Mouse (Mus musculus): ENCODE measurements at regions not wholly inside any gene's neighbourhood (a gene's known extent, or its start where the extent isn't known, plus 50 kb on each side); places are given as distances from the start of the nearest gene placed in this dataset.

GRCm38 (mm10) chr6:81441396-81441795 lies 482.1 kb upstream of the Gcfc2 start:
- H3K4me3 ChIP-seq (ENCODE audit: low read depth, low read length), result no peak overlapping the region
- peak; percentile 14 for DNase-seq
- H3K9ac ChIP-seq, result no peak overlapping the region

GRCm38 (mm10) chr6:81446019-81446800 lies 477.3 kb upstream of the Gcfc2 start:
- ATAC-seq (no peak), DNase-seq (no peak)
- Histone ChIP-seq H3K27me3 (ENCODE audit: insufficient read depth, low read length) (no peaks in the 10 kb centered on the region), H3K9ac (no peak overlapping the region), H3K27ac (ENCODE audit: low read depth, low read length) (no peak overlapping the region), H3K4me2 (ENCODE audit: low read depth) (no peak overlapping the region), H3K4me1 (ENCODE audit: insufficient read depth) (no peaks in the 10 kb centered on the region), H3K9me3 (ENCODE audit: low read length) (no peaks in the 10 kb centered on the region), H3K4me3 (ENCODE audit: low read depth, low read length) (no peak overlapping the region), H3K36me3 (ENCODE audit: insufficient read depth) (no peaks in the 10 kb centered on the region)
- WGBS, result 95% methylated on average over 1 of the region's 1 CpGs
- TF ChIP-seq CTCF (IDR thresholded peaks at IDR 0.05; ENCODE audit: low read depth), result no peak

More at GRCm38 (mm10) chr6:81441396-81441795, 482.1 kb upstream of the Gcfc2 start:
- Histone ChIP-seq H3K4me1 (ENCODE audit: insufficient read depth) (no peaks in the 10 kb centered on the region), H3K9me3 (ENCODE audit: low read length) (no peaks in the 10 kb centered on the region), H3K36me3 (ENCODE audit: insufficient read depth) (no peaks in the 10 kb centered on the region), H3K27me3 (ENCODE audit: insufficient read depth, low read length) (no peaks in the 10 kb centered on the region), H3K4me2 (ENCODE audit: low read depth) (no peak overlapping the region), H3K27ac (ENCODE audit: low read depth, low read length) (no peak overlapping the region)
- TF ChIP-seq CTCF (IDR thresholded peaks at IDR 0.05; ENCODE audit: low read depth), result no peak
- ATAC-seq, result peak; percentile 63

DNA sequence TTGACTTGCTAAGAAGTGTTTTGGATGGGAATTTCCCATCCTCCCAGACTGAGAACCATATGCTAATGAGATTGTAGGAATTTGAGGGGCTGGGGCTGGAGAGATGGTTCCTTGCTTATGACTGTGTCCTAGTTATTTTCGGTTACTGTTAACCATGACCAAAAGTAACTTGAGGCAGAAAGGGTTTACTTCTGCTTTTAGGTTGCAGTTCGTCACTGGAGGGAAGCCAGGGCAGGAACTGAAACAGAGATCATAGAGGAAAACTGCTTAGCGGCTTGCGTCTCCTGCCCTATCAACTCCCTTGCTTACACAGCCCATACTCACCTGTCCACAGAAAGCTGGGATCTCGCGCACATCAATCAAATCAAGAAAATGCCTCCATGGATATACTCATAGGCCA lies 475.8 kb upstream of the Gcfc2 start:
- TF ChIP-seq CTCF (IDR thresholded peaks at IDR 0.05; ENCODE audit: low read depth), result no peak
- Histone ChIP-seq H3K4me2 (ENCODE audit: low read depth) (no peak overlapping the region), H3K4me1 (ENCODE audit: insufficient read depth) (no peaks in the 10 kb centered on the region), H3K9ac (no peak overlapping the region), H3K4me3 (ENCODE audit: low read depth, low read length) (no peak overlapping the region), H3K36me3 (ENCODE audit: insufficient read depth) (no peaks in the 10 kb centered on the region), H3K27me3 (ENCODE audit: insufficient read depth, low read length) (no peaks in the 10 kb centered on the region), H3K27ac (ENCODE audit: low read depth, low read length) (no peak overlapping the region), H3K9me3 (ENCODE audit: low read length) (no peaks in the 10 kb centered on the region)
- DNase-seq (no peak), ATAC-seq (no peak)
- 94% methylated on average over 6 of the region's 6 CpGs for WGBS

GRCm38 (mm10) chr6:81448366-81448765 lies 475.1 kb upstream of the Gcfc2 start:
- no peak for ATAC-seq

DNA sequence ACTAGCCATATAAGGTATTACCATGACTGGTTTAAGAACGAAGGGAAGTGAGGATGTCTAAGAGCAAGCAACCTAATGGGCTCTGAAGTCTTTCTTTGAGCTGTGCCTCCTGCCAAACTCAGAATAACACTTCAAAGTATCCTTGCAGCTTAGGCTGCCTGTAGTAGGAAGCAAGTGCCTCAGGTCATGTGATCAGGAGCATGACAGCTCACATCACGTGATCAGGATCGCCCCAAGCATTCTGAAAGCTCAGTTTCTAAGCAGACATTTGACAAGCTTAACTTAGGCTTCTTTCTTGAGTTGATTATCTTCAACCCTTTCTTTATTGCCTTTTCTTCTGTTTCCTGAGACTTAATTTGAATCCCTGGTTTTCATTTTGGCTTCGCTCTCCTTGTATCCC lies 462.4 kb upstream of the Gcfc2 start:
- 86% methylated on average over 4 of the region's 4 CpGs for WGBS
- no peaks in the 10 kb centered on the region for H3K9me3 ChIP-seq (ENCODE audit: low read length)
- H3K4me3 ChIP-seq (ENCODE audit: low read depth, low read length), result no peak overlapping the region
- ATAC-seq, result no peak
- DNase-seq, result no peak
- H3K4me1 ChIP-seq (ENCODE audit: insufficient read depth), result no peaks in the 10 kb centered on the region
- no peak overlapping the region for H3K27ac ChIP-seq (ENCODE audit: low read depth, low read length)
- no peak overlapping the region for H3K4me2 ChIP-seq (ENCODE audit: low read depth)
- no peaks in the 10 kb centered on the region for H3K36me3 ChIP-seq (ENCODE audit: insufficient read depth)
- no peak for TF ChIP-seq CTCF (IDR thresholded peaks at IDR 0.05; ENCODE audit: low read depth)
- no peaks in the 10 kb centered on the region for H3K27me3 ChIP-seq (ENCODE audit: insufficient read depth, low read length)
- H3K9ac ChIP-seq, result no peak overlapping the region

More at GRCm38 (mm10) chr6:81448366-81448765, 475.1 kb upstream of the Gcfc2 start:
- Histone ChIP-seq H3K4me3 (ENCODE audit: low read depth, low read length) (no peak overlapping the region), H3K27ac (ENCODE audit: low read depth, low read length) (no peak overlapping the region), H3K36me3 (ENCODE audit: insufficient read depth) (no peaks in the 10 kb centered on the region), H3K4me1 (ENCODE audit: insufficient read depth) (no peaks in the 10 kb centered on the region), H3K9ac (no peak overlapping the region), H3K27me3 (ENCODE audit: insufficient read depth, low read length) (no peaks in the 10 kb centered on the region), H3K4me2 (ENCODE audit: low read depth) (no peak overlapping the region), H3K9me3 (ENCODE audit: low read length) (no peaks in the 10 kb centered on the region)
- DNase-seq, result no peak
- WGBS, result 54% methylated on average over 3 of the region's 3 CpGs
- TF ChIP-seq CTCF (IDR thresholded peaks at IDR 0.05; ENCODE audit: low read depth), result no peak

DNA sequence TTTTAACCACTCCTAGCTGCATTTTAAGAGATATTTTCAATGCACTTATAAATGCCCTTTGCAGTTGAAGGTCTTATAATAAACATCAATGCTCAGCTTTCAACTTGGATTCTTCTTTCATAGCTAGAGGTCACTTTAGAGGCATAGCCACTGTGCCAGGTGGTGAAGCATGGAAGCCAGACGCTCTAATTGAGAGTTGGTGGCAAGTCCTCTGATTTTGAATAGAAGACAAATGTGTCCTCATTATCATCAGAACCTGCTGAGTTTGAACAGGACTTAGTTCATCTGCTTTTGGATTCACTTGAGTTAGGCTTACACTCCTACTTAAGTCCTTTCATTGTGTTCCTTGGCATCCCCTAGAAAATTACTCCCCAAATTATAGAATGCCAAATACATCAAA lies 459.0 kb upstream of the Gcfc2 start:
- H3K9ac ChIP-seq, result no peak overlapping the region
- no peaks in the 10 kb centered on the region for H3K4me1 ChIP-seq (ENCODE audit: insufficient read depth)
- H3K4me2 ChIP-seq (ENCODE audit: low read depth), result no peak overlapping the region
- H3K4me3 ChIP-seq (ENCODE audit: low read depth, low read length), result no peak overlapping the region
- no peak overlapping the region for H3K27ac ChIP-seq (ENCODE audit: low read depth, low read length)
- ATAC-seq (no peak), DNase-seq (no peak)
- TF ChIP-seq CTCF (IDR thresholded peaks at IDR 0.05; ENCODE audit: low read depth), result no peak
- H3K36me3 ChIP-seq (ENCODE audit: insufficient read depth), result no peaks in the 10 kb centered on the region
- no peaks in the 10 kb centered on the region for H3K9me3 ChIP-seq (ENCODE audit: low read length)
- 67% methylated on average over 1 of the region's 1 CpGs for WGBS
- no peaks in the 10 kb centered on the region for H3K27me3 ChIP-seq (ENCODE audit: insufficient read depth, low read length)

DNA sequence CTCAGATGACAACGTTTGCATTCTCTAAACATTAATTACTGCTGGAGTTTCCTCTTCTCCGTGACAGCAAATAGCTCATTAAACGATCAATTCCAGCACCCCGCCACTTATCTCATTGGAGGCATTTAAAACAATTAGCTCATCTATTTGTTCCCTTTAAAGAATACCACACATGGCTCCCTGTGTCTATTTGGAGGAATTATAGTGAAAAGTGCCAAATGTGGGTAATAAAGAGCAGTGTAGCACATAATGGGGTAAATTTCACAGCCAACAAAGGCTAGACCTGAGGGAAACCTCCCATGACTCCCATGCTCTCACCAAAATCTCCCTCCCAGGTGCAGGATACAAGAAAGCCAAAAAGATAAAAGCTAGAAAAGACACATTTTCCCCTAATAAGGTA lies 456.9 kb upstream of the Gcfc2 start:
- peak; percentile 72; the same call in 1 of the 2 replicates for ATAC-seq

More for the DNA sequence above, 456.9 kb upstream of the Gcfc2 start:
- Histone ChIP-seq H3K4me2 (ENCODE audit: low read depth) (no peak overlapping the region), H3K27me3 (ENCODE audit: insufficient read depth, low read length) (no peaks in the 10 kb centered on the region), H3K4me1 (ENCODE audit: insufficient read depth) (no peaks in the 10 kb centered on the region), H3K36me3 (ENCODE audit: insufficient read depth) (no peaks in the 10 kb centered on the region), H3K9me3 (ENCODE audit: low read length) (no peaks in the 10 kb centered on the region), H3K4me3 (ENCODE audit: low read depth, low read length) (no peak overlapping the region), H3K9ac (no peak overlapping the region), H3K27ac (ENCODE audit: low read depth, low read length) (no peak overlapping the region)
- WGBS, result 18% methylated on average over 4 of the region's 4 CpGs
- DNase-seq, result peak; percentile 17
- no peak for TF ChIP-seq CTCF (IDR thresholded peaks at IDR 0.05; ENCODE audit: low read depth)

Measured in forebrain, postnatal 0 days (tissue).